Mouse (Mus musculus) lung, adult 2 months (tissue): ENCODE results near the gene Olfr631. TPM values are rescaled to one million over a fixed set of nuclear protein-coding genes. Genes with fewer than 3 reads are reported as not detected.

Experiments used
- DNase-seq: peaks from one replicate; pipeline ENCODE4 v3.0.0; 2022
- H3K4me1 ChIP-seq: fragments of 200-500 bp; 2 replicates; pipeline ENCODE4 v1.6.1; 2011; ENCODE audit warnings: low read length; ENCODE audit not compliant: control insufficient read depth, insufficient read depth
- H3K4me3 ChIP-seq: fragments of 200-500 bp; replicated peaks from 2 replicates; pipeline ENCODE3; 2011; ENCODE audit warnings: low read depth, mild to moderate bottlenecking, control low read depth, low read length; ENCODE audit errors: extremely low read depth
- CTCF ChIP-seq: fragments of 200-500 bp; IDR thresholded peaks from 2 replicates; pipeline ENCODE4 v1.5.1; 2011; ENCODE audit warnings: mild to moderate bottlenecking, low read length, control low read depth; ENCODE audit not compliant: insufficient read depth
- POLR2A ChIP-seq: fragments of 200-500 bp; IDR thresholded peaks from 2 replicates; pipeline ENCODE4 v1.6.1; 2011; ENCODE audit warnings: low read depth, mild to moderate bottlenecking, control low read depth, low read length, borderline replicate concordance; ENCODE audit errors: extremely low read depth
- WGBS: fragments of 180-500 bp; shearing (Covaris S2); methylation state at CpG from one replicate; pipeline ENCODE4 v1.1.7; 2018; 5-methylcytosine and 5-hydroxymethylcytosine counted together
- polyA plus RNA-seq: library from polyadenylated mRNA; depleted of rRNA; stranded (reverse); fragments of >200 nt; gene quantifications from 2 replicates; pipeline ENCODE4 v1.2.3, GENCODE M21; 2012; rRNA removed

The Olfr631 gene
- polyA plus RNA-seq, 1 experiment = not detected

GRCm38 (mm10) chr7:103970852-103971251, 42.2 kb downstream of the Olfr631 start, which contains the start of gene Olfr635:
TSS of gene Olfr635 (plus strand) at chr7:103971152.
- WGBS = 81% methylated on average over 1 of the region's 1 CpGs
- no peak within 1 kb of the TSS for H3K4me3 ChIP-seq
- no peak for DNase-seq
- H3K4me1 ChIP-seq = no peaks in the 10 kb centered on the region
- no peak for TF ChIP-seq CTCF
- TF ChIP-seq POLR2A = no peak

GRCm38 (mm10) chr7:103971782-103972181, 43.2 kb downstream of the Olfr631 start:
- DNase-seq = no peak
- WGBS = 50% methylated on average over 1 of the region's 1 CpGs
- no peak overlapping the region for H3K4me3 ChIP-seq
- no peaks in the 10 kb centered on the region for H3K4me1 ChIP-seq
- no peak for TF ChIP-seq CTCF
- no peak for TF ChIP-seq POLR2A

Other genes starting within 250 kb of the Olfr631 start
- gene Olfr625-ps1, start 246.1 kb upstream of the Olfr631 start, polyA plus RNA-seq = not detected in 2 replicates
- gene Olfr243, start 214.2 kb upstream of the Olfr631 start, polyA plus RNA-seq = not detected in 2 replicates
- gene Olfr628, start 198.5 kb upstream of the Olfr631 start, polyA plus RNA-seq = not detected in 2 replicates
- gene Olfr629, start 183.9 kb upstream of the Olfr631 start, polyA plus RNA-seq = not detected in 2 replicates
- not detected in 2 replicates for gene Olfr630, start 171.5 kb upstream of the Olfr631 start, polyA plus RNA-seq
- gene Olfr69, start 157.2 kb upstream of the Olfr631 start, polyA plus RNA-seq = not detected in 2 replicates
- not detected in 2 replicates for gene Olfr68, start 149.1 kb upstream of the Olfr631 start, polyA plus RNA-seq
- not detected in 2 replicates for gene Olfr67, start 137.0 kb upstream of the Olfr631 start, polyA plus RNA-seq
- 1,037 and 2,074 TPM in 2 replicates for gene Hbb-bt, start 114.8 kb upstream of the Olfr631 start, polyA plus RNA-seq
- gene Hbb-bs, start 100.7 kb upstream of the Olfr631 start, polyA plus RNA-seq = 9,354 and 20,945 TPM in 2 replicates
- not detected in 2 replicates for gene Hbb-bh2, start 88.3 kb upstream of the Olfr631 start, polyA plus RNA-seq
- not detected in 2 replicates for gene Hbb-bh1, start 85.7 kb upstream of the Olfr631 start, polyA plus RNA-seq
- 0.37 TPM in 1 of 2 replicates, not detected in the other for gene Hbb-y, start 75.6 kb upstream of the Olfr631 start, polyA plus RNA-seq
- not detected in 2 replicates for gene Olfr66, start 42.6 kb upstream of the Olfr631 start, polyA plus RNA-seq
- not detected in 2 replicates for gene Olfr64, start 34.3 kb upstream of the Olfr631 start, polyA plus RNA-seq
- gene Olfr65, start 25.3 kb upstream of the Olfr631 start, polyA plus RNA-seq = not detected in 2 replicates
- not detected in 2 replicates for gene Olfr632, start 5.5 kb downstream of the Olfr631 start, polyA plus RNA-seq
- gene Olfr633, start 15.6 kb downstream of the Olfr631 start, polyA plus RNA-seq = not detected in 2 replicates
- not detected in 2 replicates for gene Olfr635, start 42.3 kb downstream of the Olfr631 start, polyA plus RNA-seq
- gene Olfr638, start 69.9 kb downstream of the Olfr631 start, polyA plus RNA-seq = not detected in 2 replicates
- gene Olfr639, start 88.5 kb downstream of the Olfr631 start, polyA plus RNA-seq = not detected in 2 replicates
- gene Olfr640, start 96.7 kb downstream of the Olfr631 start, polyA plus RNA-seq = not detected in 2 replicates
- gene Olfr641, start 106.6 kb downstream of the Olfr631 start, polyA plus RNA-seq = not detected in 2 replicates
- not detected in 2 replicates for gene Olfr642, start 123.8 kb downstream of the Olfr631 start, polyA plus RNA-seq
- gene 4930516K23Rik, start 132.6 kb downstream of the Olfr631 start, polyA plus RNA-seq = not detected in 2 replicates
- not detected in 2 replicates for gene Olfr644, start 143.0 kb downstream of the Olfr631 start, polyA plus RNA-seq
- gene Olfr645, start 156.6 kb downstream of the Olfr631 start, polyA plus RNA-seq = not detected in 2 replicates
- gene Olfr646, start 176.0 kb downstream of the Olfr631 start, polyA plus RNA-seq = not detected in 2 replicates
- gene Ubqln5, start 201.0 kb downstream of the Olfr631 start, polyA plus RNA-seq = not detected in 2 replicates
- not detected in 2 replicates for gene Olfr643, start 208.6 kb downstream of the Olfr631 start, polyA plus RNA-seq
- not detected in 2 replicates for gene Ubqln3, start 214.5 kb downstream of the Olfr631 start, polyA plus RNA-seq
- not detected in 2 replicates for gene Ubqlnl, start 221.7 kb downstream of the Olfr631 start, polyA plus RNA-seq
- not detected in 2 replicates for gene Olfm5, start 236.0 kb downstream of the Olfr631 start, polyA plus RNA-seq